Mouse (Mus musculus): ENCODE measurements around the gene Alcam. TPM values are rescaled to one million over a fixed set of nuclear protein-coding genes. Genes with fewer than 3 reads are reported as not detected.

The Alcam gene
- 22.1 and 22.4 TPM in 2 replicates for polyA plus RNA-seq (2015; fragmentation: Nextera tagmentation; extraction: Ambion mirVana)

GRCm38 (mm10) chr16:52453971-52454514, at the start of gene Alcam:
Gene Alcam, minus strand, starts transcription at chr16:52454074.
- H3K4me1 ChIP-seq (replicated peaks), result peaks cover 45% of the 10 kb centered on the region
- peak within 1 kb of the TSS; percentile 69 for H3K9ac ChIP-seq
- no peaks in the 10 kb centered on the region for H3K9me3 ChIP-seq
- peak within 1 kb of the TSS; percentile 65 for H3K4me3 ChIP-seq
- WGBS, result under 1% methylated on average over 14 of the region's 14 CpGs
- ATAC-seq (ENCODE audit: low read depth), result no peak
- peak within 1 kb of the TSS; percentile 71 for H3K27ac ChIP-seq (replicated peaks)
- 0 out of 2 replicates have a peak, but pooled peaks cover 7% of the 10 kb centered on the region for H3K27me3 ChIP-seq
- no peaks in the 10 kb centered on the region for H3K36me3 ChIP-seq
- peak within 1 kb of the TSS; percentile 72 for H3K4me2 ChIP-seq

GRCm38 (mm10) chr16:52498757-52499335, 45.0 kb upstream of the Alcam start:
- no peaks in the 10 kb centered on the region for H3K36me3 ChIP-seq
- no peaks in the 10 kb centered on the region for H3K27me3 ChIP-seq
- ATAC-seq (ENCODE audit: low read depth), result no peak
- H3K4me1 ChIP-seq (replicated peaks), result no peaks in the 10 kb centered on the region
- no peak overlapping the region for H3K4me2 ChIP-seq
- no peak overlapping the region for H3K4me3 ChIP-seq
- H3K9ac ChIP-seq, result no peak overlapping the region
- H3K9me3 ChIP-seq, result no peaks in the 10 kb centered on the region
- no peak overlapping the region for H3K27ac ChIP-seq (replicated peaks)
- 87% methylated on average over 4 of the region's 4 CpGs for WGBS

- no peaks in the 10 kb centered on the region for H3K9me3 ChIP-seq
- H3K4me2 ChIP-seq, result no peak overlapping the region
- no peak overlapping the region for H3K4me3 ChIP-seq
- no peak for ATAC-seq (ENCODE audit: low read depth)
- H3K36me3 ChIP-seq, result no peaks in the 10 kb centered on the region
- no peak overlapping the region for H3K9ac ChIP-seq
- 31% methylated on average over 1 of the region's 1 CpGs for WGBS
- no peak overlapping the region for H3K27ac ChIP-seq (replicated peaks)
- no peaks in the 10 kb centered on the region for H3K27me3 ChIP-seq
- H3K4me1 ChIP-seq (replicated peaks), result no peaks in the 10 kb centered on the region
Measured at GRCm38 (mm10) chr16:52490542-52490941, 36.7 kb upstream of the Alcam start.

GRCm38 (mm10) chr16:52474235-52474634, 20.4 kb upstream of the Alcam start:
- no peak for ATAC-seq (ENCODE audit: low read depth)
- 86% methylated on average over 4 of the region's 4 CpGs for WGBS
- no peak overlapping the region for H3K27ac ChIP-seq (replicated peaks)
- H3K4me3 ChIP-seq, result no peak overlapping the region
- no peak overlapping the region for H3K4me2 ChIP-seq
- no peaks in the 10 kb centered on the region for H3K27me3 ChIP-seq
- no peaks in the 10 kb centered on the region for H3K9me3 ChIP-seq
- H3K9ac ChIP-seq, result no peak overlapping the region
- no peaks in the 10 kb centered on the region for H3K4me1 ChIP-seq (replicated peaks)
- no peaks in the 10 kb centered on the region for H3K36me3 ChIP-seq

- Histone ChIP-seq H3K4me3 (no peak overlapping the region), H3K4me2 (no peak overlapping the region), H3K27me3 (no peaks in the 10 kb centered on the region), H3K9ac (no peak overlapping the region), H3K27ac (replicated peaks) (no peak overlapping the region), H3K4me1 (replicated peaks) (no peaks in the 10 kb centered on the region), H3K9me3 (no peaks in the 10 kb centered on the region), H3K36me3 (no peaks in the 10 kb centered on the region)
- ATAC-seq (ENCODE audit: low read depth), result no peak
- WGBS, result 86% methylated on average over 2 of the region's 2 CpGs
Measured at GRCm38 (mm10) chr16:52473089-52473488, 19.2 kb upstream of the Alcam start.

- Histone ChIP-seq H3K9me3 (no peaks in the 10 kb centered on the region), H3K9ac (no peak overlapping the region), H3K36me3 (no peaks in the 10 kb centered on the region), H3K4me2 (no peak overlapping the region), H3K4me3 (no peak overlapping the region), H3K27ac (replicated peaks) (no peak overlapping the region), H3K4me1 (replicated peaks) (no peaks in the 10 kb centered on the region), H3K27me3 (no peaks in the 10 kb centered on the region)
- WGBS, result 94% methylated on average over 3 of the region's 3 CpGs
- no peak for ATAC-seq (ENCODE audit: low read depth)
Measured at GRCm38 (mm10) chr16:52472635-52473034, 18.8 kb upstream of the Alcam start.

- no peak overlapping the region for H3K4me3 ChIP-seq
- no peaks in the 10 kb centered on the region for H3K27me3 ChIP-seq
- no peak for ATAC-seq (ENCODE audit: low read depth)
- H3K9me3 ChIP-seq, result no peaks in the 10 kb centered on the region
- no peak overlapping the region for H3K27ac ChIP-seq (replicated peaks)
- H3K4me2 ChIP-seq, result no peak overlapping the region
- H3K9ac ChIP-seq, result no peak overlapping the region
- H3K4me1 ChIP-seq (replicated peaks), result no peaks in the 10 kb centered on the region
- H3K36me3 ChIP-seq, result no peaks in the 10 kb centered on the region
Measured at GRCm38 (mm10) chr16:52472059-52472458, 18.2 kb upstream of the Alcam start.

- H3K4me1 ChIP-seq (replicated peaks), result no peaks in the 10 kb centered on the region
- no peaks in the 10 kb centered on the region for H3K27me3 ChIP-seq
- no peak overlapping the region for H3K9ac ChIP-seq
- no peak overlapping the region for H3K27ac ChIP-seq (replicated peaks)
- no peak overlapping the region for H3K4me3 ChIP-seq
- no peaks in the 10 kb centered on the region for H3K36me3 ChIP-seq
- 78% methylated on average over 2 of the region's 2 CpGs for WGBS
- no peak for ATAC-seq (ENCODE audit: low read depth)
- H3K4me2 ChIP-seq, result no peak overlapping the region
- no peaks in the 10 kb centered on the region for H3K9me3 ChIP-seq
Measured at GRCm38 (mm10) chr16:52470881-52471280, 17.0 kb upstream of the Alcam start.

GRCm38 (mm10) chr16:52470226-52470625, 16.4 kb upstream of the Alcam start:
- ATAC-seq (ENCODE audit: low read depth), result no peak
- Histone ChIP-seq H3K4me1 (replicated peaks) (no peaks in the 10 kb centered on the region), H3K4me3 (no peak overlapping the region), H3K9me3 (no peaks in the 10 kb centered on the region), H3K36me3 (no peaks in the 10 kb centered on the region), H3K9ac (no peak overlapping the region), H3K27ac (replicated peaks) (no peak overlapping the region), H3K27me3 (no peaks in the 10 kb centered on the region), H3K4me2 (no peak overlapping the region)
- 88% methylated on average over 3 of the region's 3 CpGs for WGBS

- ATAC-seq (ENCODE audit: low read depth), result no peak
- no peak overlapping the region for H3K9ac ChIP-seq
- no peak overlapping the region for H3K4me2 ChIP-seq
- H3K9me3 ChIP-seq, result no peaks in the 10 kb centered on the region
- no peak overlapping the region for H3K27ac ChIP-seq (replicated peaks)
- H3K4me1 ChIP-seq (replicated peaks), result no peaks in the 10 kb centered on the region
- H3K4me3 ChIP-seq, result no peak overlapping the region
- no peaks in the 10 kb centered on the region for H3K27me3 ChIP-seq
- H3K36me3 ChIP-seq, result no peaks in the 10 kb centered on the region
Measured at GRCm38 (mm10) chr16:52468426-52468825, 14.6 kb upstream of the Alcam start.

- Histone ChIP-seq H3K4me3 (no peak overlapping the region), H3K36me3 (no peaks in the 10 kb centered on the region), H3K4me1 (replicated peaks) (no peaks in the 10 kb centered on the region), H3K9me3 (no peaks in the 10 kb centered on the region), H3K4me2 (no peak overlapping the region), H3K27ac (replicated peaks) (no peak overlapping the region), H3K27me3 (no peaks in the 10 kb centered on the region), H3K9ac (no peak overlapping the region)
- ATAC-seq (ENCODE audit: low read depth), result no peak
- WGBS, result 77% methylated on average over 6 of the region's 6 CpGs
Measured at GRCm38 (mm10) chr16:52466770-52467169, 12.9 kb upstream of the Alcam start.

- no peaks in the 10 kb centered on the region for H3K36me3 ChIP-seq
- H3K4me1 ChIP-seq (replicated peaks), result no peaks in the 10 kb centered on the region
- H3K4me3 ChIP-seq, result no peak overlapping the region
- no peak overlapping the region for H3K4me2 ChIP-seq
- no peak overlapping the region for H3K9ac ChIP-seq
- H3K27ac ChIP-seq (replicated peaks), result no peak overlapping the region
- no peak for ATAC-seq (ENCODE audit: low read depth)
- H3K27me3 ChIP-seq, result no peaks in the 10 kb centered on the region
- H3K9me3 ChIP-seq, result no peaks in the 10 kb centered on the region
- WGBS, result 89% methylated on average over 1 of the region's 1 CpGs
Measured at GRCm38 (mm10) chr16:52464597-52464996, 10.7 kb upstream of the Alcam start.

All from neural tube, embryonic 13.5 days (tissue).